Mouse (Mus musculus) T-helper 17 cell (primary cell): ENCODE measurements at regions not wholly inside any gene's neighbourhood (a gene's known extent, or its start where the extent isn't known, plus 50 kb on each side); places are given as distances from the start of the nearest gene placed in this dataset.

Experiments used
- in situ Hi-C, 2 experiments: fragments of 300-600 bp; cut with MboI, MseI; formaldehyde crosslinking; loops; 1 replicate in 1 of 2; 2 replicates in 1 of 2; pipeline ENCODE4 v1.15.1; 2025; ENCODE audit warnings: high pct_unique_total_duplicates in 2 of 2

DNA sequence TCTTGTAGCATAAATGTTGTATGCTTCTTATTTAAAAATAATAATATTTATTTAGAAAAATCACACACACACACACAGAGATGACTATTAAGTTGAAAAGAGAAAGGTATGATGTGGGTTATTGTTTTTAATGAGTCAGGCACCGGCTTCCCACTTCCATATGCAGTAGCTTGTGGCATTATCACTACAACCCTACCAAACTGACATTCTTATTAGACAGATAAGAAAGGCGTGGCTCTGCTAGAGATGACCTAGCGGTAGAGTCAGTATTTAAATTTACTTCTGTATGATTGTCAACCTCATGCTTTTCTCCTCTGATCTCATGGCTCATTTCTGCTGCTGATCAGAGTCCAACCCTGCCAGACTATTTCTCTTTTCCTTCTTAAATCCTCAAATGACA, 260.9 kb downstream of the Icos start:
- in situ Hi-C loops = no loop called here

DNA sequence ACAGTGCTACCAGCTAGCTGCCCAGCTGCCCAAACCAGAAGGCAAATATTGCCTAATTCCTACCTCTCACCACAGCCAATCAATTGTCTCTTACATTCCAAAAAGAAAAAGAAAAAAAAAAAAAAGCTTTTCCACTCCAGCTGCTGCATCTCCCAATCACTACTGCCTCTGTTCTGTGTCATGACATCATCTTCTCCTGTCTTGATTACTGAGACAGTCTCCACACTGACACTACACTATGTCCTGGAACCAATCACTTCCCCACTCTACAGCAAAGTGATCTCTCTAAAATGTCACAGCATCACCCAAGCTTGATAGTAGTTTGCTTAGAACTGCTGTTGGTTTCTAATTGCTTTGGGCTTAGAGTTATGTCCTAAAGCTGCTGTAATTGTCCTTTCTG, 279.8 kb downstream of the Icos start:
- in situ Hi-C loops = no loop called here

DNA sequence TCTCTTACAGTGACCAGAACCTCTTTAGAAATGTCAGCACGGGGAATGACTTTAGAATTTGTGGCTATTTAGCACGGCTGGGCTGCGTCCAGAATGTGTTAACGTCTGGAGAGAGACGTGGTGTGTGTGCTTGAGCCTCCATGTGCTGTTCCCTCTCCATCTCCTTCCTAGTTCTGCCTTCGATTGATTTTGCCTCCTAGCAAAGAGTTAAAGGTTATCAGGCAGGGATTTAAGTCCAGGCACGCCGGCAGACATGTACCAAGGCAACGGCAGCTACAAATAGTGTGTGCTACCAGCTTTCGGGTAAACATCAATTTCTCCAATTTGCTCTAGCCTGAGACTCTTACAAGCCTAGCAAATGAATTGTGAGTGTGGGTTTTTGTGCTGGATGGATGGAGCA, 285.7 kb downstream of the Icos start:
- in situ Hi-C loops = no loop called here

DNA sequence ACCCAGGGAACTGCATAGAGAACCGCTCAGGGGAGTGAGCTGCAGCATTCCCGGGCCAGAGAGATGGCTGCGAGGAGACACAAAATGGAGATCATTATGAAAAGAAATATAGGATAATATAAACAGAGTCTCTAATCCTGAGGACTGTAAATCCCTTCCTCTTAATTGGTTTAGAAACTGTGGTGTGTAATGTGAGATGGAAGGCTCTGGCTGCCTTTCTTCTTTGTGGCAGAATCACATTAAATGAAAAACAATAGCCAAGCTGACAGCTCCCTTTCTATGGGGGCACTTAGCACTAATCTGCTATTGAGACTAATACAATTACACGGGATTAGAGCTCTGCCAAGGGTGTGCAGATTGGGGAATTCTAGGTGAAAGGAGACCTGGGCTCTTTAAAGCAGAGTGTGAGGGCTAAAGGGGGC, 288.0 kb downstream of the Icos start:
- in situ Hi-C loops = no loop called here

DNA sequence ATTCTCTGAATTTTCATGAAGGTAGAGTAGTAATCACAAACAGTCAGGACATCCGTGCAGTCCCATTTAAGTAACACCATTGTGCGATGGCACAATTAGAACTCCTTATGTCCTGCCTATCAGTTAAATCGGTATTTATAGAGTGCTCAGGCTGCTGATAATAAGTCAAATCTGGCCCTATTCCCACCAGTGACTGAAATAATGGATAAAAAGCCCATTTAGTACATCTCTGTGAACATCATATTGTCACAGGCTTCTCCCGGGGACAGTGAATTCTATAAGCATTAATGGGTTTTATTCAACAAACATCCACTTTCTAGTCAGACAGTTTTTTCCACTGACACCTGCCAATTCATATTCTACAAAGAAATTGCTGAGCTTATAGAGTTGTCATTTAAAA, 296.1 kb downstream of the Icos start:
- in situ Hi-C loops = no loop called here

DNA sequence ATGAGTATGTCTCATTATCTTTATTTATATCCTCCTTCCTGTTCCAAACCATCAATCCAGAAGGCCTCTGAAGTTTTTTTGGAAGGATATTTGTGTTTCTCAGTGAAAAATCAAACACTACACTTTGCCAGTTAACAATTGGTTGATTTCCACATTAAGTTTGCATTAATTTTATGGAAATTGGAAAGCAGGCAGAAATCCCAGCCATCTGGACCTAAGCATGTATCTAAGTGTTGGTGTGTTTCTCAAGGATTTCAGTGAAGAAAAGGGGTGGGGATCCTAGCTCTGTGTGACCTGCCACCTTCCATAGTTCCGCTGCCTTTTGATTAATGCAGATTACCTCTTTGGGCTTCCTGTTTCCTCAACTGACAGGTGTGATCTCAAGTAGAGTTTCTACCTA, 296.5 kb downstream of the Icos start:
- in situ Hi-C loops = no loop called here

DNA sequence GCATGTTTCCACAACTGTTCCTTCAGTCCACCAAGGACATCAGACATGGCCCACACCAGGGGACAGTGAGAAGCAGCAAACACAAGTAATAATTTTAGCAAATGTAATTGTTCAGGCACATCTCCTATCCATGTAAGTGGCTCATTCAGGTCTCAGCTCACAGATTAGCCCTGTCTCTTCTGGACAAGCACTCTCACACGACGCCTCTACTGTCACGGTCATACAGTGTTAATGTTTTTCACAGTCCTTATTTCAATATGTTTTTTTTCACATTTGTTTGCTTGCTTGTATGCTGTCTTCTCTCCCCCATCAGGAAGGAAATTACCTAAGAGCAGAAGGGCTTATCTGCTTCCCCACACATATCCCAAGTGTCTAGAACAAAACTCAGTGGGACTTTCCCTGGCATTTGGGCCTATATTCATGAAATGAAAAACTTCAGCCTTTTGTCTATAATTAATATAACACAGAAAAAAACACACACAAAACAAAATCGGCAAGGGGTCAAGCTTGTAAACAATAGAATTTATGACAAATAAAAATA, 299.5 kb downstream of the Icos start:
- in situ Hi-C loops = no loop called here

DNA sequence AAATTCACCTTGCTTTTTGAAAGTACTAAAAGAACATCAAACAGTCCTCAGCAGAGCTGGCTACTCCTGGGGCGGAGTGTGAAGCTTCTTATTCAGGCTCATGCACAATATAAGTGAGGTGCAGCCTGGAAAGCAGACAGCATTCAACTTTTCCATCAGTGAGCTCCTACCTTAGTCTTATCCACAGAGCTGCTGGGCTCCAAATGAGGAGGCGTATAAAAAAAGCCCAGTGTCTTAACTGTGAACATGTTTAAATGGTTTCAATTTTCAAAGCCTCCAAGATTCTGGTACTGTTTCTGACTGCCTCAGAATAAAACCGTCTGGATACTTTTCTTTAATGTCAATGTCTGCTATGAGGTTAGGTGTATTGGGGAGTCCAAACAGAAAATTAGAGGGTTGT, 310.5 kb downstream of the Icos start:
- in situ Hi-C loops = no loop called here

DNA sequence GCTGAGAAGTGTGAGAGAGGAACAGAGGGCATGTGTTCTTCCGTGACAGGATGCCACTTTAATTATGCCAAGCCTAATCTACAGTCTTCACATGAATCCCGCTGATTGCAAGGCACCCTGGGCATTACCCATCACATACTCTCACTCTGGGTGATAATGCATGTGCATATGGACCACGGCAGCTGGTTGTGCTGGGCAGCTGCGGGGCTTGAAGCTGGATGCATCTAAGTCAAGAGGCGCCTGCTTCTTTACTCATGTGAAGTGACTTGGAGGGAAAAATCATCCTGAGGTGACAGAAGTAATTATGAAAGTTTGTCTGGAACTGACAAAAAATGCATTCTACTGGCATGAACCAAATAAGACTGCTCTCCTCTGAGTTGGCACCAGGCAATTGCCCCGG, 311.2 kb downstream of the Icos start:
- in situ Hi-C loops = no loop called here

DNA sequence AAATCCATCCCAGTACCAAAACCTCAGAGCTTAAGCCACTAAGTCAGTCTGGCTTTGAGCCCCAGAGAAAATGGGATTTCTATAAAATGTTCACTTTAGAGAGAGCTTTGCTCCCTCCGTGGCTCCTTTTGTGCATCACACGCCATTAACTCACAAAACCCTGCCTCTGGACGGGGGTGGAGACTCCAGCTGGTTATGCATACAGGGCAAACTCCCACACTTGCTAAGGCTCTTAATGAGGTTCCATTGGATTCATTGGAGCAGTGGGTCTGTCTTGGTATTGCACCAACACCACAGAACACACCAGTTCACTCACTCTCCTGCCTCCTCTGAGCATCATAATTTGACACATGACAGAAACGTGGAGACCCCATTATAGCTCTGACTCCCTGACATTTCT, 311.8 kb downstream of the Icos start:
- in situ Hi-C loops = no loop called here

DNA sequence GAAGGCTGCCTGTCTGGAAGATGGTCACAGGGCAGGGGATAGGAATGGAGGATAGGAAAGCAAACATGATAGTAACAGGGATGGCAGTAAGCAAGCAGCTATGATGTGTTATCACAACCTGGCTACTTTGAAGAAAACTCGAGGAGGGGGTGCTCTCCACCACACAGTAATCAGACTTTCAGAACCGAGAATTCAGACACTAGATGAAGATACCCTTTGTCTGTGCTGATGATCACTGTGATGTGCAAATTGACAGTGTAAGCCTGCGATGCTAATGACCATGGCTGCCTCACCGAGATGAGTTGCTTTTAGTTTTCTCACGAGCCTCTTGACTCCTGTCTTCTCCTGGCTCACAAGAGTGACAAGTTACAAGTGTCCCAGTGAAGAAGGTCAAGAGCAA, 315.4 kb downstream of the Icos start:
- in situ Hi-C loops = loop anchor here in 1 of 2 experiments (5.0 kb wide), 1 partner anchor 116 kb away; no protein-coding TSS in a partner anchor

DNA sequence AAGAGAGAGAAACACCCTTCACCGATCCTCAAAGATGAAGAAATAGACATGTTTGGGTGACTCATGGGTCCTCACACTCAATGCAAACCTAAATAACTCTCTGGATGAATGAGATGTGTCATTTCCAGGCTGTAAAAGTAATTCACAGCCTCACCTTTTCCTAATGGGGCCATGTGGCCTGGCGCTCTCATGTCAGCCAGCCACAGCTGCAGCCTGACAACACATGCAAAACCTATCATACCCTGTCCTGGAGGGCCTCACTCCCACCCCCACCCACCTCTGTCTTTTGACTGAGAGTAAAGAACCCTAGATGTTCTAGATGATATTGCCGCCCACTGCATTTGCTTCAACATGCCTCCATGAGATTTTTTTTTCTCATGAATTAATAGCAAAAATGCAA, 317.5 kb downstream of the Icos start:
- in situ Hi-C loops = no loop called here

DNA sequence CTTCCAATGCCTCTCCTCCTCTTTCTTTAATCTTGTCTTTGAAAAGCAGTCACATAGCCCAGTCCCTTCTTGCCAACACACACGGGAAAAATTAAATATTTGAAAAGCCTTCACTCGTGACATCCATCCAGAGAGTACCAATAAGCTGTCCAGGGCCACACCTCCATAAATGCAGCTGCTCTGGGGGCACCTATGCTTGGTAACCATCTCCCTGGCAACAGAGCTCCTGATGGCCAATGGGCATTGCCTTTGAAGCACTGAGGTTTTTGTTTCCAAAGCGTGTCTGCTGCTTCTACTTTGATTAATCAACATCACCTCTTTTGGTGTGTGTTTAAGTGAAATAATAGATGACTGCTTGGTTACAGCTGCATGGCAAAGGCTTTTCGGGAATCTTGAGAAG, 319.1 kb downstream of the Icos start:
- in situ Hi-C loops = no loop called here

DNA sequence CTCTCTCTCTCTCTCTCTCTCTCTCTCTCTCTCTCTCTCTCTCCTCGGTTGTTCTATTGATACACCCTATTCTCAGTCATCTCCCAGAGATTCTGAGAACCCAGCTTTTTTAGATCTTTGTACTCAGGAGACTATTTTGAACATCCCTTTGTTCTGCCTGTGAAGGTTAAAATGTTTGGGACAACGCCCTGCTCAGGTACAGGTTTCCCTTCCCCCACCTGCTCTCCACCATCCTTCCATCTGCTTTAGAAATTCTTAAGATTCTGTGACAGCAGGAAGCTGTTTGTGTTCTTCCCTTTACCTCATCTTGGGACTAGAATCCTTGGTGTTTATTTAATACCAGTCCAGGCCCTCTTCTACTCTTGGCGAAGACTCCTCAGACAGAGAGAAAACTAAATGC, 319.6 kb downstream of the Icos start:
- in situ Hi-C loops = no loop called here

DNA sequence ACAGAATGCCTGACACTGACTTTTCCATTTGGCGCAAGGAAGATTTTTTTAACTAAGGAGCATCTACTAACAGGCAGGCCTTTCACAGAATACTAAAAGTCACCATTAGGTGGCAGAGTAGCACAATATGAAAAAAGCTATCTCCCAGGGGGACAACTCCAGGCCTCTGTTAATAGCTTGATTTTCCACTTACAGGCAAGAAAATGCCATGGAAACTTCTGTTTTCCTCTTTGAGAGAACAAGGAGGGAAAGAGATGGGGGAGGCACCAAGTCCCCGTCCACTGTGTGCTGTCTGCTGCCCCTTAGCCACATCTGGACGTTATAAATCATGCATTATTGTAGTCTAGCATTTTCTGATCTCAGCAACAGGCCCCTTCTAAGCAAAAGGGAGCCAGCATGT, 320.3 kb downstream of the Icos start:
- in situ Hi-C loops = no loop called here

DNA sequence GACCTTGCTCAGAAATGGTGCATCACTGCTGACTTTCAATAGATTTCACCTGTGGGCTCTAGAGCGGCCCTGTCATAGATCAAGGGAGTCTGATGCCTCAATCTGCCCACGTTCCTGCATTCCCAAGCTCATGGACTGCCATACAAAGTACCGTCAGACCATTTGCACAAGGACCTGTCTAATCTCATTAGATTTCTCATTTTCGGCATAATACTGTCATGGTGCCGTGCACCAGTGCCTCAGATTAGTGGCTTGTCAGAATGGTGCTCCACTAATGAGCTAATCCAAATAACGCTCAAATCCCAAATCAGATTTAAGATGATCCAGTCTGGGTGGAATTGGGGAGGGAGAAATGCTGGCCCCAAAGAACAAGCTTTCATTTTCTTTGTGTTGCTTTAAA, 321.1 kb downstream of the Icos start:
- in situ Hi-C loops = no loop called here

DNA sequence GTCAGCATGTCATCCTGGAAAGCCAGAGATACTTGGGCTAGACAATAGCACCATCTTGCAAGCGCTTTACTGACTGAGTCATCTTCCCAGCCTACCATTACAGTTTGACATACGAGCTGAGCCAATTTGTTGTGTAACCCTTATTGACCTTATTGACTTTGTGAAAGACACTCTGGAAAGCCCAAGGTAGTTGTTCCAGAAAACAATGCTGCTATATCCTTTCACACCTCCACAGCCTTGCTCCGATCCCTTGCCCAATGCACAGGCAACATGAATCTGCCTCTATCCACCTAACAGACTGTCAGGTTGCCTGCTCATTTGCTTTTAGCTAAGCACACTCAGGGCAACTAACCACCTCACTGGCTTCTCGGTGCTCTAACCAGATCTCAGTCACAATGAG, 322.8 kb downstream of the Icos start:
- in situ Hi-C loops = no loop called here

DNA sequence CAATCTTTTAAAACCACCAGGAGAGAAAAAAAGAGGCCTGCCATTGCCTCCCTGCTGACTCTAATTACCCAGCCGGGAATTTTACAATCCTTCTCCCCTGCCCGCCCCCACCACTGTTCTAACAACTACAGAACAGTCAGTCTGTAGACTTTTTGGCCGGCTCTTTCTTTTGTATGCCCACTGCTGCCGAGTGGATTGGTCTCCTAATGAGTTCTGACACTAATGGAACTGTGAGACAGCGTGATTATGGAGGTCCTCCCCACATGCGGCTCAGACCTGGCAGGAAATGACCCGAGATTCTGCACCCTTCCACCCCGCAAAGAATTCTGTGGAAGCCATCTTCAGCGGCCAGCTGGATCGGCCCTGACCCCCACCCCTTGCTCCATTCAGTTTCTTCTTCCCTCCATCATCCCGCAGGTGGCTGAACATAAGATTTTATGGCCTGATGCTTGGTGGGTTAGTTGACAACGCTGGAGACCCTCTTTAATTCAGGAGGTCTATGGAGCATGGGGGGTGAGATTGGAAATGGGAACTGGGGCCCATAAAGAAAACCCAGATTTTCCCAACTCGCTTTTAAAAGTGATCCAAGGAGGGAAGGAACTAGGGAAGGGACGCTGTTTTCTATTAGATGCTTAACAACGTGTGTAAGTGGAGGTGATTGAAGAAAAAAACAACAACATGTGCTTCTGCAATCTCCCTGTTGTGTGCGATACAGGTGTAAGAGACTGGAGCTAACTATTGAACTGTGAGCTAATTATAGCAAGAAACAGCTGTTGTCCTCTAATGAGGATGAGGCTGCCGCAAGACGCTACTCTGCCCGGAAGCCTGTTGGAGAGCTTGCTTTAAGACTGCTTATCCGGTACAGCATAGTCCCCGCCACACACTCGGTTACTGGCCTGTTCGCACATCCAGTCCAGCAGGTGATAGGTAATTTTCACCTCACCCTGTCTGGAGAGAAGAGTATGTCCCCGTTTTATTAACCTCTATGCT, 323.6 kb downstream of the Icos start:
- in situ Hi-C loops = no loop called here

DNA sequence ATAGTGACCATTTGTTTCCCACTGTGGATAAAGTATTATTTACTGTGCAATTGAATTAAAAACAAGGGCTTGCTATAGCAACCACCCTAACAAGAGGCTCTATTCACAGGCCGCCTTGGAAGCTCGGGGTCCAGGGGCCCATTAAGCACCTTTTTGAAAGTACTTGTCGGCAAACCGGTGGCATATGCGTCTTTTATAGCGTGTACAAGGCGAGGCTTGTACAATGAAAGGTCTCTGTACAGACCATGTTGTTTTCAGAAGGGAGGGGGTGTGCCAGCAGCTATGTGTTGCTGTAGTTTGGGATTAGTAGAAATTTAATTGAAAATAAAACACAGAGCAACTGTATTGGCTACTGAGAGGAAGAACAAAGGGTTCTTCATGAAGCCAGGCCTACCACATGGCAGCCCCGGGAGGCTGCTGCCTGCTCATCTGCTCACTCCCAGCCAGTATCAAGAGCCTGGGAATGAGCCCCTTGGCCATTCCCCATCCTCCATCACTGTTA, 324.9 kb downstream of the Icos start:
- in situ Hi-C loops = no loop called here

DNA sequence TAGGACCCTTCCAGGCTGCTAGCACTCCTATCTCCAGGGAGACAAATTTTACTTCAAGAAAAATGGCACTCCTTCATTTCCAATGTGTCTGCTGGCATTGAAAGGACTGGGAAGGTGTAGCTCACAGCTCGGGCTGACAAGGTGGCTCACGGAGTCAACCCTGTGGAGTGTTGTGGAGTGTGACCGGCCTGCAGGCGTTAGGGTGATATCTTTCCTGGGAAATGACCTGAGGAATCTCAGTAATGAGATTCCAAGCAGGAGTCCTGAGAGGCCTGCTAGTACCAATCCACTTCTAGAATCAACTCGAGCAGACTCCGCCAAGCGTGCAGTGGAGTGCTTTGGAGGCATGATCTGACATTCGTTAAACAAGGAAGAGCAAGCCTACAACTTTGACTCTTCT, 328.6 kb downstream of the Icos start:
- in situ Hi-C loops = loop anchor here in 1 of 2 experiments (5.0 kb wide), 1 partner anchor 84 kb away; no protein-coding TSS in a partner anchor

DNA sequence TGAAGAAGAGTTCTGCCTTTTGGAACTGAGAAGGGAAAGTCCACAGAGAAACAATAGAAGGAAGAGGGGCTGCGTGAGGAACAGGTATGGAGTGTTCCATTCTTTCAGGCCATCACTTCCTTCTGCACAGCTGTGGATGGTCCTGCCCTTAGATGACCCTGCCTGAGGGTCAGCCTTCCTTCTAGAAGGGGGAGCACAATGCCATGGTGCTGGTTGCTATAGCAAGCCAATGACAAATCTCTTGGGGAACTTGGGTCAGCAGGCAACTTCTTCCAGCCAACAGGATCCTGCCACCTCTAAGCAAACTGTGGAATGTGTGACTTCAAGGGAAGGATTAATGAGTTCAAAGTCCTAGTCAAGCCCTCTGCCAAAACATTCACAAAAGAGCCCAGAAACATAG, 329.1 kb upstream of the Pard3b start:
- in situ Hi-C loops = loop anchor here in 1 of 2 experiments (5.0 kb wide), 1 partner anchor 87 kb away; no protein-coding TSS in a partner anchor

DNA sequence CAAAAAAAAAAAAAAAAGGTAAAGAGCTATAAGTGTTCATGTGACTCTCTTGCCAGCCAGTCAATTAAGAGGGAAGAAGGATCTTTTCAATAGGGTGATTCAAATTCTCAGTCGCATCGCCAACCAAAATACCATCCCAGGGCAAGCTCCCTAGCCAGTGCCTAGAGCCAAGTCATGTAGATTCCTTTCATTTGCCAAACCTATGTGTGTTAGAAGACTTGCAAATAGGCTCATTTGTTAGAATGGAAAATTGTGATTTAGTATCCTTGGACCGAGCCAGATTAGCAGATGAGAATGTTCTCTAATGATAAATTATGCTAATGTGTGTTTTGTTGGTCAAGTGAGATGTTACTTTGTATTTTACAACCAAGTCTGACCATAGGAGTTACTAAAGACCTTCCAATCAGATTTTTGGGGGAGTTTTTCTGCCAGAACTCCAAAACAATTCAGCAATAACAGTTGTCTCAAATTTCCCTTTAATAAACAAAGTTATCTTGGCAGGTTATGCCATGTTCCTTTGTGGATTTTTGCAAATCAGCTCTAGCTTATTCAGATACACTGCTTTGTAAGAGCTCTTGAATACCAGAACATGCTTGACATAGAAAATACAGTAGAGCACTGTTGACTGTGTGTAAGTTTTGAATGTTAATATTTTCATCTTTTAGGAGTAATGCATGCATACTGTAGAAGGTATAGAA, 328.4 kb upstream of the Pard3b start:
- in situ Hi-C loops = no loop called here
